Mouse (Mus musculus) layer of hippocampus, adult 2 months (tissue): ENCODE measurements around the gene Acad12. TPM values are rescaled to one million over a fixed set of nuclear protein-coding genes. Genes with fewer than 3 reads are reported as not detected.
A peak's percentile ranks its signal among the peaks of the same experiment; 100 is the strongest.
"Not testable (repeated sequence)": the region's sequence is repeated elsewhere in the genome, so short reads cannot be mapped to it uniquely, and the experiment has no call there.

Experiments
- DNase-seq, 2 experiments: peaks; one replicate each; pipeline ENCODE4 v3.0.0; 2022; ENCODE audit warnings: low spot score in 2 of 2
- H3K27ac ChIP-seq: fragments of 200-600 bp; 2 replicates; pipeline ENCODE4 v1.8.1; 2022
- H3K4me3 ChIP-seq: fragments of 200-600 bp; 2 replicates; pipeline ENCODE4 v1.8.1; 2022; ENCODE audit warnings: mild to moderate bottlenecking
- CTCF ChIP-seq: fragments of 200-600 bp; conservative IDR thresholded peaks from 2 replicates; pipeline ENCODE4 v1.8.1; 2022; ENCODE audit warnings: antibody characterized with exemption, mild to moderate bottlenecking, moderate library complexity
- total RNA-seq, 2 experiments: library from RNA; stranded (reverse); gene quantifications; 2 replicates each; pipeline ENCODE4 v1.2.3; 2021

Gene Acad12
- total RNA-seq, 2 experiments from 2014 or later: 5.5 to 6.8 TPM

- no peak overlapping the region for H3K4me3 ChIP-seq
- no peak for TF ChIP-seq CTCF
- no peak overlapping the region for H3K27ac ChIP-seq
- DNase-seq: no peak
These were observed 20.9 kb upstream of the Acad12 start for GRCm38 (mm10) chr5:121639601-121640000.

- no peak for TF ChIP-seq CTCF
- no peak overlapping the region for H3K4me3 ChIP-seq
- no peak for DNase-seq
These were observed 18.6 kb upstream of the Acad12 start for GRCm38 (mm10) chr5:121637296-121637695.

GRCm38 (mm10) chr5:121634668-121635067 is 15.9 kb upstream of the Acad12 start:
- no peak overlapping the region for H3K27ac ChIP-seq
- H3K4me3 ChIP-seq: no peak overlapping the region
- no peak for TF ChIP-seq CTCF
- DNase-seq: no peak

More at GRCm38 (mm10) chr5:121637296-121637695, 18.6 kb upstream of the Acad12 start:
- no peak overlapping the region for H3K27ac ChIP-seq

GRCm38 (mm10) chr5:121632804-121633203 is 14.1 kb upstream of the Acad12 start:
- TF ChIP-seq CTCF: no peak
- no peak overlapping the region for H3K27ac ChIP-seq
- DNase-seq: no peak
- H3K4me3 ChIP-seq: no peak overlapping the region

- not testable (repeated sequence) for DNase-seq, H3K4me3 ChIP-seq, H3K27ac ChIP-seq
- TF ChIP-seq CTCF: peak; percentile 42
These were observed 12.4 kb upstream of the Acad12 start for GRCm38 (mm10) chr5:121631106-121631647.

GRCm38 (mm10) chr5:121627871-121628270 is 9.1 kb upstream of the Acad12 start:
- H3K4me3 ChIP-seq: no peak overlapping the region
- peak; percentile 93 for TF ChIP-seq CTCF
- H3K27ac ChIP-seq: no peak overlapping the region
- peak; percentile 60 to 82 for DNase-seq

- H3K4me3 ChIP-seq: no peak overlapping the region
- no peak for DNase-seq
- no peak overlapping the region for H3K27ac ChIP-seq
- no peak for TF ChIP-seq CTCF
These were observed 4.5 kb upstream of the Acad12 start for GRCm38 (mm10) chr5:121623241-121623640.

- no peak overlapping the region for H3K27ac ChIP-seq
- no peak overlapping the region for H3K4me3 ChIP-seq
- DNase-seq: no peak
- TF ChIP-seq CTCF: no peak
These were observed 2.4 kb upstream of the Acad12 start for GRCm38 (mm10) chr5:121621102-121621501.

- not testable (repeated sequence) for H3K4me3 ChIP-seq, H3K27ac ChIP-seq, DNase-seq
These were observed 3.8 kb downstream of the Acad12 start for GRCm38 (mm10) chr5:121614921-121615320.

- no peak for DNase-seq
- TF ChIP-seq CTCF: no peak
- H3K4me3 ChIP-seq: no peak overlapping the region
These were observed 6.7 kb downstream of the Acad12 start for GRCm38 (mm10) chr5:121612036-121612435.

GRCm38 (mm10) chr5:121609556-121610135 is 9.1 kb downstream of the Acad12 start:
- not testable (repeated sequence) for H3K27ac ChIP-seq, H3K4me3 ChIP-seq, DNase-seq

More at GRCm38 (mm10) chr5:121612036-121612435, 6.7 kb downstream of the Acad12 start:
- H3K27ac ChIP-seq: no peak overlapping the region

- Histone ChIP-seq H3K4me3 (no peak overlapping the region), H3K27ac (no peak overlapping the region)
- peak; percentile 93 for TF ChIP-seq CTCF
- DNase-seq: peak; percentile 57 to 87
These were observed 12.6 kb downstream of the Acad12 start for GRCm38 (mm10) chr5:121606151-121606550.

GRCm38 (mm10) chr5:121603815-121604214 is 14.9 kb downstream of the Acad12 start:
- not testable (repeated sequence) for H3K4me3 ChIP-seq, DNase-seq

More at GRCm38 (mm10) chr5:121603815-121604214, 14.9 kb downstream of the Acad12 start:
- H3K27ac ChIP-seq: not testable (repeated sequence)
